Mouse (Mus musculus): ENCODE data around the gene Tnn.
A peak's percentile ranks its signal among the peaks of the same experiment; 100 is the strongest.

Tnn gene

GRCm38 (mm10) chr1:160153480-160153879 is at the start of gene Tnn:
Tnn (minus strand) TSS chr1:160153580.
- DNase-seq (ENCODE audit: extremely low read depth, low read depth, low spot score), result no peak

GRCm38 (mm10) chr1:160195337-160195663 is 41.9 kb upstream of the Tnn start:
- no peak for DNase-seq (ENCODE audit: extremely low read depth, low read depth, low spot score)

GRCm38 (mm10) chr1:160194529-160195336 is 41.4 kb upstream of the Tnn start, which contains the start of gene Mrps14:
Mrps14 (plus strand) TSS chr1:160195215.
- peak; percentile 94 for DNase-seq (ENCODE audit: extremely low read depth, low read depth, low spot score)

DNA sequence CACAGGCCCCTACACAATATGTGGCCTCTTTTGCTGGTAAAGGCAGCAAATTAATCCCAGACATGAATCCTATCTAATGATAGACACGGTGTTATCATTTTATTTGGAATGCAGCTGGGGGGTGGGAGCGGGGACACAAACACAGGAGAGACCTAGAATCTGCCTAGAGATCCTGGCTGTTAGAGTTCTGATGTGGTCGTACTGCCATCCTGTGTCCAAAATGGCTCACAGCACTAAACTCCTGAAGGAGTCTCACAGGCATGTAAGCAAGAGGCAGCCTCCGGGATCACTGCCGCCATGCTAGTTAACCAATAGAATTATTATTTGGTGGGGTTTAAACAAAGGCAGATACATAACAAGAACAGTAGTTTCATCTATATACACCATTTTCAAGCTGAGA is 31.1 kb upstream of the Tnn start:
- DNase-seq (ENCODE audit: extremely low read depth, low read depth, low spot score), result no peak

- DNase-seq (ENCODE audit: extremely low read depth, low read depth, low spot score), result no peak
Measured at GRCm38 (mm10) chr1:160181216-160181615, 27.8 kb upstream of the Tnn start.

- DNase-seq (ENCODE audit: extremely low read depth, low read depth, low spot score), result no peak
Measured at GRCm38 (mm10) chr1:160176903-160177302, 23.5 kb upstream of the Tnn start.

DNA sequence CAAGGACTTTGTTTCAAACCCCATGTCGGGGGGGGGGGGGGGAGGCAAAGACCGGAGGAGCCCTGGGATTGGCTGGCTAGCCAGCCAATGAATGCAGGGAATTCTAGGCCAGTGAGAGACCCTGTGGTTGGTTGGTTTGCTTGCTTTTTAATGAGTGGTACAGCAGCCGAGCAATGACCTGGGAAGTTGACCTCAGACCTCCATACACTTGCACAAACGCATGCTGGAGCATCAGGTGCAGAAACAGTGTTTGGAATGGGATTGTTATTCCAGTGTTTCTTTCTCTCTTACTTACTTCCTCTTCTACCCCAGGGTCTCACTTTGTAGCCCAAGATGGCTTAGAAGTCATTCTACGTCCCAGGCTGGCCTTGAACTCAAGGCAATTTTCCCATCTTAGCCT is 13.2 kb upstream of the Tnn start:
- DNase-seq (ENCODE audit: extremely low read depth, low read depth, low spot score), result no peak

DNA sequence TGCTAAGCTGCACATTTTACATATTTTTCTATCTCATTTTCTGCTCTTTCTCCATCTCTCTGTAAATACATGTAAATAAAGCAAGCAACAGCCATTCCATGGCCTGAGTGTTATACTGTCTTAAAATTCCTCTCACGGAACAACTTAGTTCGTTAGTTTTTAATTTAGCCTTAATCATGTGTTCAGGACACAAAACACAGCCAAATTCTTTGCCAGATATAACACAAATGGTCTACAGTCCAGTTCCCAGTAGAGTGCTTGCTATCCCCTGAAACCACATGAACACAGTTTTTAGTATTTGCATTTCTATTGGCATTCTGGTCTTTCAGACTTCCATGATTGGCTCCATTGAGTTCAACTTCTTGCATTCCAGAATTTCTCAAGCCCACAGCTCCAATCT is 4.8 kb upstream of the Tnn start:
- no peak for DNase-seq (ENCODE audit: extremely low read depth, low read depth, low spot score)

DNA sequence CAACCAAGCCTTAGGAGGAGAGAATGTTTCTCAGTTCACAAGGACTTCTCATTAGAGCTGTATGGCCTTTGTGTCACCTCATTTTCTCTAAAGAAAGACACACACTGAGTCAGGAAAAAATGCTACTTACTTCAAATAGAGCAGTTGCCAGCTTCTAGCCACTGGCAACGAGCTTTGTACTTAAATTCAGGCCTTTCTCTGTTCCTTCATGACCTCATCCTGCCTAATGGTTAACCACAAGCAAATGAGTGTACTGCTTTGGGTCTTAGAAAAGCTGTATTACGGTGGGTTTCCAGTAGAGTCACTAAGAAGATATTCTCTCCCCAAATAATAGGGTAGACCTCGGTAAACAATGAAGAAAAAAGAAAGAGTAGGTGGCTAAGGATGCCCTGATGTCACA is 2.7 kb downstream of the Tnn start:
- no peak for DNase-seq (ENCODE audit: extremely low read depth, low read depth, low spot score)

DNA sequence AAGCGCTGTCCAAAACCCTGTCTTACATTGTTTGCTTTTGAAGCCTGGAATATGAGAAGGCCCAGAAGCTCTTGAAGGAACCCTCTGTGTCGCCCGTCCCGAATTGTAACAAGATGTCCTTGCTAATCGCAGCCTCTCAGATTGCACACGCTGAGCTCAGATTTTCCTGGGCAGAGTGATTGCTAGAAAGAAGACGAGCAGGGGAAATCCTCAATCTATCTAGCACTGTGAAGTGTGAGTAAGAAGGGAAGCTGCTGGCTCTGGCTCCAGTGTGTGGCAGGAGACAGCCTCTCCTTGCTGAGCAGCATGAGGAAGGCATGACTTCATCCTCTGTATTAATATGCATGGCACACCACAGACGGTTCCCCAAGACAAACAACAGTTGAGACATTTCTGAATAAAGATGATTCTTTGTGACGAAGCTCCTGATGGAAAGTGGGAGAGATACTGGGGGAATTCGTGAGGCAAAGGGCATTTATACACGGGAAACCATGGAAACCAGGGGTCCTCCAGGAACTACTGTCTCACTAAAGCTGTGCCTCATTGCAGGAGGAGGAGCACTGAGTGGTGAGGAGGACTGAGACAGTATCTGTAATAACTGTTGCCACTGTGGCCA is 4.0 kb downstream of the Tnn start:
- DNase-seq (ENCODE audit: extremely low read depth, low read depth, low spot score), result no peak

GRCm38 (mm10) chr1:160147274-160147673 is 6.1 kb downstream of the Tnn start:
- DNase-seq (ENCODE audit: extremely low read depth, low read depth, low spot score), result no peak

DNA sequence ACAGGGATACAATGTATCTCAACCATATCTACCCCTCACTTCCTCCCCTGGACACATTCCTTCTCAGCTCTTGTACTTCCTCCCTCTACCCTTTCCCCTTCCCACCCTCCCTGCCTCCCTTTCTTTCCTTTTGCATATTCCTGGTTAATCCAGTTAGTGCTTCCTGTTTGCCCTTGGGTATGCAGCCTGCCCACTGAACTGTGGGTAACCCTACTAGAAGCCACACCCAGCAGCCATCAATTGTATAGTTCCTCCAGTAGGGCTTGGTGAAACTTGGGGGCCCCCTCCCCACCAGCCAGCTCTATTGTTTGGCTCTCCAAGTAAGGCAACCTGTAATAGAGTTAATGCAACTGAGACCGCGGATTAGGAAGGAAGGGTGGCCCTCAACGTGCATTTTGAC is 7.8 kb downstream of the Tnn start:
- DNase-seq (ENCODE audit: extremely low read depth, low read depth, low spot score), result no peak

GRCm38 (mm10) chr1:160144343-160144742 is 9.0 kb downstream of the Tnn start:
- no peak for DNase-seq (ENCODE audit: extremely low read depth, low read depth, low spot score)

- no peak for DNase-seq (ENCODE audit: extremely low read depth, low read depth, low spot score)
Measured at GRCm38 (mm10) chr1:160136362-160136890, 17.0 kb downstream of the Tnn start.

DNA sequence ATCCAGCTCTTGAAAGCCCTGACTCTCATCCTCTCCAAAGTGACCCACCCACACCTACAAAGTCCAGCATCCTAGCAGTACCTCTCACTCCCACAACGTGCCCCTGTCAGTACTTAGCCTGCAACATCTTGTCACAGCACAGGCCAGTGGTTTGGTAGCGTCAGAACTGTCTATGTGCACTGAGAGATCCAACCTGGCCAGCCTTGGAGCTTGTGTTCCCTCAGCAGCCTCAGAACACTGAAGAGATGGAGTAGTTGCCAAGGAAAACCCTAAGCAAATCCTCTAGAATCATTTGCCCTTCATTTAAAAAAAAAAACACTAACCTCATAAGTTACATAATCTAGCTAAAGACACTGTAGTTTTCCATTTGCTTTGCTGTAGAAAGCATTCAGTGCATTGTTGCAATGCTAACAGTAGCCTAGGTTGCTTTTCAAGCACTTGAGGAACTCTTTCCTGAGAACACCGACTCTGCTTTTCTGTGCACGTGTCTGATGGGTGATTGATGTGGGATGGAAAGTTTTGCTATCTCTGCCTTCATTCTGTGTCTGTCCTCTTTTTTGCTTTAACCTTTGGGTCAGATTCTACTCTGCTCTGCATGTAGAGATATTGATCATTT is 19.8 kb downstream of the Tnn start:
- no peak for DNase-seq (ENCODE audit: extremely low read depth, low read depth, low spot score)

DNA sequence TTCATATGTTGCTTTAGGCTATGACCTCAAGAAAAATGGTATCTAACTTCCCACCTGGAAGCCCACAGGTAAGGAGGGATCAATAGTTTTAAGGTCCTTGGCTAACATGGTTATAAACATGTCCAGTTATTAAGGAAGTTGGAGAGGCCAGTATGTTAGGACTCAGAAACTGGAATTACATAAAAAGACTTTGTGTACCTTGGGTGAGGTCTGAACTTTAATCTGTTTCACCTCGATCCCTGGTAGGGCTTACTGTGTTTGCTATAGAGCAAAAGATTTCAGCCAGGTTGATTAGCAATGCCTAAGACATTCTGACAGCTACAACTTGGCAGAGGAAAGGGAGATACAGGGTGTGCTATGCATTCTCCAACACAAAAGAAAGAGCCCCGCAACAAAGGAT is 29.4 kb downstream of the Tnn start:
- DNase-seq (ENCODE audit: extremely low read depth, low read depth, low spot score), result no peak

GRCm38 (mm10) chr1:160108604-160109003 is 44.8 kb downstream of the Tnn start:
- no peak for DNase-seq (ENCODE audit: extremely low read depth, low read depth, low spot score)

DNA sequence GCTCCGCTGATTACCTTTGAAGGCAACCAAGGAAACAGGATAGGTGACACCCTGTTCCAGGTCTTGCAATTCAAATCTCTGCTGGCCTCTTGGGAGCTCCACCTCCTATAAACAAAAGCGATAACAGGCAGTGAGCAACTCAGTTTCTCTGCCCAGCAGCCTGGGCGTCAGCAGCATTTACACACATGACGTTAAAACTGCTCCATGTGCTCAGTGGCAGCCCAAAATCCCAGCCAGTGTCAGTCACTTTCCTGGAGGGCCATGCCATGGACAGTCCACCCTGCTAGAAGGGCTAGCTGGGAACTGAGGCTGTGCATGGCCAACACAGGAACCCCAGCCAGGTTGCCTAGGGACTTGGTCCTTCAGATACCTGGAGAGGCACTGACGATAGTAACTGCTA is 48.0 kb downstream of the Tnn start:
- no peak for DNase-seq (ENCODE audit: extremely low read depth, low read depth, low spot score)

GRCm38 (mm10) chr1:160100996-160101395 is 52.4 kb downstream of the Tnn start:
- DNase-seq (ENCODE audit: extremely low read depth, low read depth, low spot score), result no peak

DNA sequence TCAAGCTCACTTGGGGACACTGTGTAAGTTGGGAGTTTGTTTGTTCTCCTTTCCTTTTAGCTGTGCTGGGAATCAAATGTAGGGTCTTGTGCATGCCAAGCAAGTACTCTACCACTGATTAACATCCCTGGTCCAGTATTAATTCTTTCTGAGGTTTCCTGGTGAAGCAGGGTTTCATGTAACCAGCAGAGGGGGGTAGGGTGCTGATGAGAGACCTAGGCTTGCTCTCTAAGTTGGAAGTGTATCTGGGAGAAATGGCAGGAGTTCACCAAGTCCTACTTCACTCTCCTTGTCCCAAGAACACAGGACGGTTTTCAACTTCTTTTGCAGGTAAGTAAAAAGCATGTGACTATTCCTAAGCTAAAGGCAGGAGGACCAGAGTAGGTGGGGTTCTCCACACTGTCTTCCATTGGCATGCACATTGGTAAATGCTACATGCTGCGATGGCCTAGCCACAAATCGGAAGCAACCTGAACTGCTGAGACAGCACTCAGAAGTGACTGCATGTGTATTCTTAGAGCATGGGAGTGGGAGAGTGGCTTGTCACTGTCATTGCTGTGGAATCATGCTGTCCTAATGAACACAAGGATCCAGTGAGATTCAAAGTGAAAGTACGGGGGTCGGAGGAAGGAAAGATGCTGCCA is 53.6 kb downstream of the Tnn start:
- DNase-seq (ENCODE audit: extremely low read depth, low read depth, low spot score), result no peak

DNA sequence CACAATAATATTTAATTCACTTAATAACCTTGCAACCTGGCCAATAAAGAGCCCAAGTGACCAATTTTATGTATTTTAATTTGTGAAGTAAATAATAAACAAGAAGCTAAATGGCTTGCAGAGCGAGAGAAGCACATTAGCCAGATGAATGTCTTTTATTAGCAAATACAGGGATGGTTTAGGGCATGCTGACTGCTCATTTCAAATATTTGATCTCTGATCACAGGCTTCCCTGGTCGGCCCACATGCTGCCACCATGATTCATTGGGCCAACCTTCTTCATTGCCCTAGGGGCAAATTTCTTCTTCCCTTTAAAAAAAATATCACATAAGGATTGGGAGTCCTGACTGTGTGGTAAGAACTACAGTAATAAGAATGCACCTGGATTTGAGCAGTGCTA is 66.7 kb downstream of the Tnn start:
- DNase-seq (ENCODE audit: extremely low read depth, low read depth, low spot score), result no peak

GRCm38 (mm10) chr1:160084239-160084638 is 69.1 kb downstream of the Tnn start:
- DNase-seq (ENCODE audit: extremely low read depth, low read depth, low spot score), result no peak
